Mouse (Mus musculus) small intestine, adult 2 months (tissue): Measurements from ENCODE around the gene Abcg5.

Source experiments
- CTCF ChIP-seq: fragments of 200-500 bp; IDR thresholded peaks from 2 replicates; pipeline ENCODE4 v1.5.1; 2012; ENCODE audit warnings: low read depth, mild to moderate bottlenecking, control low read depth, inconsistent platforms, low read length, moderate library complexity, mixed read lengths; ENCODE audit not compliant: insufficient replicate concordance, insufficient read length; ENCODE audit errors: extremely low read depth
- POLR2A ChIP-seq: fragments of 200-500 bp; IDR thresholded peaks from 2 replicates; pipeline ENCODE4 v1.6.1; 2012; ENCODE audit warnings: low read depth, mild to moderate bottlenecking, control low read depth, inconsistent platforms, low read length, moderate library complexity

GRCm38 (mm10) chr17:84708818-84709217, 26.0 kb upstream of the Abcg5 start:
- TF ChIP-seq POLR2A: no peak
- no peak for TF ChIP-seq CTCF
